Mouse (Mus musculus) heart, adult 2 months (tissue): ENCODE results near the gene Plekha6.
A peak's percentile ranks its signal among the peaks of the same experiment; 100 is the strongest.

Experiments used
- CTCF ChIP-seq: fragments of 200-600 bp; IDR thresholded peaks from 2 replicates; pipeline ENCODE4 v1.8.1; 2022; ENCODE audit warnings: antibody characterized with exemption, mild to moderate bottlenecking, moderate library complexity
- EP300 ChIP-seq: fragments of 200-500 bp; IDR thresholded peaks from 2 replicates; pipeline ENCODE4 v1.6.1; 2011; ENCODE audit warnings: low read depth, low read length, control low read depth; ENCODE audit not compliant: insufficient read depth
- POLR2A ChIP-seq: fragments of 200-500 bp; IDR thresholded peaks from 2 replicates; pipeline ENCODE4 v1.6.1; 2011; ENCODE audit warnings: mild to moderate bottlenecking, low read depth, low read length, control low read depth; ENCODE audit not compliant: insufficient read depth

DNA sequence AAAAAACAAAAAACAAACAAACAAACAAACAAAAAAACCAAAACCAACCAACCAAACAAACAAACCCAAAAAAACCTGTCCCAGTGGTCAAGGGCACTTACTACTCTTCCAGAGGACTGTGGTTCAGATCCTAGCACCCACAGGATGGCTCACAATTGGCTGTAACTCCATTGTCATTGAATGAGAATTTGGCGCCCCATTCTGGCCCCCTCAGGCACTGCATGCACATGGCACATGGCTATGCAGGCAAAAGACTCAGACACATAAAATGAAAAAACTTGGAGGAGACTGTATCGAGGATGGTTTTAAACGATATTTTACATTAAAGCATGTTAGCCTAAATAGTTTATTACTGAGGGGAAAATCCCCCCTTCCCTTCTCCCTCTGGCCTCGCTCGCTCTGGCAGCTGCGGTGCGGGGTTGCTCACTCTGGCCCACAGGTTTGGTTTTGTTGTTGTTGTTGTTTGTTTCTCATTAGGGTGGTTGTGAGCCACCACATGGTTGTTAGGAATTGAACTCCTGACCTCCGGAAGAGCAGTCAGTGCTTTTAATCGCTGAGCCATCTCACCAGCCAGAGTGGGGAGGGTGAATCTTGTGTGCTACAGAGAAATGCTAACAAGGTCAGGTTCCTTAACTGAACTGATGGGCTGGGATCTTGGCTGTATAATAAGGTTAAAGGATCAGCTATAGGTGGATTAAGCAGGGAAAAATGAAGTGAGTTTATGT is 38.2 kb upstream of the Plekha6 start:
- TF ChIP-seq CTCF (peak; percentile 30; the same call in 1 of the 2 replicates), POLR2A (no peak), EP300 (no peak)
